Mouse (Mus musculus) neural tube, embryonic 15.5 days (tissue): ENCODE data around the gene 4930449I24Rik. TPM values are rescaled to one million over a fixed set of nuclear protein-coding genes. Genes with fewer than 3 reads are reported as not detected.
"Not testable (repeated sequence)": the region's sequence is repeated elsewhere in the genome, so short reads cannot be mapped to it uniquely, and the experiment has no call there.

Source experiments
- ATAC-seq: fragments of 200-750 bp; cut with Nextera tagmentation; 2 replicates; pipeline ENCODE4 v1.8.0; 2017; ENCODE audit warnings: mild to moderate bottlenecking, moderate TSS enrichment, moderate library complexity; ENCODE audit not compliant: low FRiP score
- H3K27ac ChIP-seq: fragments of 300-500 bp; sonication (generic); replicated peaks from 2 replicates; pipeline ENCODE4 v1.5.1; 2015; ENCODE audit warnings: mild to moderate bottlenecking, inconsistent platforms
- H3K27me3 ChIP-seq: fragments of 300-500 bp; sonication (generic); replicated peaks from 2 replicates; pipeline ENCODE4 v1.6.1; 2015; ENCODE audit warnings: inconsistent platforms
- H3K36me3 ChIP-seq: fragments of 300-500 bp; sonication (generic); 2 replicates; pipeline ENCODE4 v1.6.1; 2015; ENCODE audit warnings: inconsistent platforms
- H3K4me1 ChIP-seq: fragments of 300-500 bp; sonication (generic); 2 replicates; pipeline ENCODE4 v1.6.1; 2015; ENCODE audit warnings: inconsistent platforms
- H3K4me2 ChIP-seq: fragments of 300-500 bp; sonication (generic); 2 replicates; pipeline ENCODE4 v1.6.1; 2015; ENCODE audit warnings: inconsistent platforms, mild to moderate bottlenecking, moderate library complexity
- H3K4me3 ChIP-seq: fragments of 300-500 bp; sonication (generic); replicated peaks from 2 replicates; pipeline ENCODE4 v1.5.1; 2015; ENCODE audit warnings: mild to moderate bottlenecking, inconsistent platforms
- H3K9ac ChIP-seq: fragments of 300-500 bp; sonication (generic); replicated peaks from 2 replicates; pipeline ENCODE4 v1.6.1; 2015; ENCODE audit warnings: mild to moderate bottlenecking, inconsistent platforms
- H3K9me3 ChIP-seq: fragments of 300-500 bp; sonication (generic); replicated peaks from 2 replicates; pipeline ENCODE4 v1.6.1; 2016; ENCODE audit warnings: inconsistent platforms
- WGBS: fragments of 180-500 bp; shearing (Covaris S2); methylation state at CpG from one replicate; pipeline ENCODE4 v1.1.7; 2015; ENCODE audit warnings: mixed read lengths; 5-methylcytosine and 5-hydroxymethylcytosine counted together
- polyA plus RNA-seq: library from polyadenylated mRNA; unstranded; fragments of >200 nt; fragmentation: Nextera tagmentation; extraction: Ambion mirVana; gene quantifications from 2 replicates; pipeline ENCODE4 v1.2.1, GENCODE M21; 2015

Gene 4930449I24Rik
- polyA plus RNA-seq = not detected in 2 replicates

GRCm38 (mm10) chr5:146502099-146502498, at the start of gene 4930449I24Rik:
TSS of gene 4930449I24Rik (plus strand) at chr5:146502399.
- ATAC-seq = not testable (repeated sequence)
- no CpG with 5 or more reads among the region's 5 CpGs for whole genome bisulfite sequencing

GRCm38 (mm10) chr5:146453556-146453955, 48.6 kb upstream of the 4930449I24Rik start:
- Histone ChIP-seq H3K27ac (no peak overlapping the region), H3K9me3 (no peaks in the 10 kb centered on the region), H3K27me3 (no peaks in the 10 kb centered on the region), H3K36me3 (peaks cover 40% of the 10 kb centered on the region), H3K4me3 (no peak overlapping the region), H3K9ac (no peak overlapping the region), H3K4me1 (no peaks in the 10 kb centered on the region), H3K4me2 (no peak overlapping the region)
- no peak for ATAC-seq
- WGBS = 96% methylated on average over 6 of the region's 6 CpGs

More at GRCm38 (mm10) chr5:146502099-146502498, at the start of gene 4930449I24Rik:
- not testable (repeated sequence) for H3K9ac ChIP-seq, H3K9me3 ChIP-seq, H3K4me3 ChIP-seq, H3K4me2 ChIP-seq, H3K36me3 ChIP-seq, H3K4me1 ChIP-seq, H3K27ac ChIP-seq, H3K27me3 ChIP-seq

GRCm38 (mm10) chr5:146461612-146462011, 40.6 kb upstream of the 4930449I24Rik start:
- Histone ChIP-seq H3K4me2 (no peak overlapping the region), H3K4me1 (no peaks in the 10 kb centered on the region), H3K27ac (no peak overlapping the region), H3K4me3 (no peak overlapping the region), H3K9me3 (no peaks in the 10 kb centered on the region), H3K36me3 (peaks cover 41% of the 10 kb centered on the region), H3K27me3 (no peaks in the 10 kb centered on the region), H3K9ac (no peak overlapping the region)
- 95% methylated on average over 8 of the region's 8 CpGs for WGBS
- no peak for ATAC-seq

DNA sequence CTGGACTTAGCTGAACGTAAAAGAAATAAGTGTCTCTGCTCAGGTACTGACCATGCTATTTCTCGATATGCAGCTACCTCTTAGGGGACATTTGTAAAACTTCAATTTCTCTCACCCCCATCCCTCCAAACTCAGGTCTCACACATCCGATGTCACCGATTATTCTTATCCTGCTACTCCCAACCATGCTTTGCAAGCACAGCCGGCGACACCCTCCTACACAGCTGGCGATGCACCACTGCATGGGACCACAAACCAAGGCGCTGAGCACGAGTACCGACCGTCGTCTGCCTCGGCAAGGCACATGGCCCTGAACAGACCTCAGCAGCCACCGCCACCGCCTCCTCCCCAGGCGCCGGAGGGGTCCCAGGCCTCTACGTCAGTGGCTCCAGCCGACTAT, 35.5 kb upstream of the 4930449I24Rik start:
- Histone ChIP-seq H3K36me3 (peaks cover 45% of the 10 kb centered on the region), H3K27me3 (no peaks in the 10 kb centered on the region), H3K27ac (no peak overlapping the region), H3K4me3 (no peak overlapping the region), H3K9me3 (no peaks in the 10 kb centered on the region), H3K9ac (no peak overlapping the region), H3K4me2 (no peak overlapping the region), H3K4me1 (no peaks in the 10 kb centered on the region)
- 96% methylated on average over 19 of the region's 19 CpGs for WGBS
- no peak for ATAC-seq

- ATAC-seq = no peak
- H3K27ac ChIP-seq = no peak overlapping the region
- no peaks in the 10 kb centered on the region for H3K4me1 ChIP-seq
- H3K9ac ChIP-seq = no peak overlapping the region
- H3K27me3 ChIP-seq = no peaks in the 10 kb centered on the region
- 83% methylated on average over 9 of the region's 9 CpGs for WGBS
- no peak overlapping the region for H3K4me3 ChIP-seq
- no peak overlapping the region for H3K4me2 ChIP-seq
- no peaks in the 10 kb centered on the region for H3K9me3 ChIP-seq
- H3K36me3 ChIP-seq = peaks cover 40% of the 10 kb centered on the region
Observed at GRCm38 (mm10) chr5:146468311-146468710, 33.9 kb upstream of the 4930449I24Rik start.

DNA sequence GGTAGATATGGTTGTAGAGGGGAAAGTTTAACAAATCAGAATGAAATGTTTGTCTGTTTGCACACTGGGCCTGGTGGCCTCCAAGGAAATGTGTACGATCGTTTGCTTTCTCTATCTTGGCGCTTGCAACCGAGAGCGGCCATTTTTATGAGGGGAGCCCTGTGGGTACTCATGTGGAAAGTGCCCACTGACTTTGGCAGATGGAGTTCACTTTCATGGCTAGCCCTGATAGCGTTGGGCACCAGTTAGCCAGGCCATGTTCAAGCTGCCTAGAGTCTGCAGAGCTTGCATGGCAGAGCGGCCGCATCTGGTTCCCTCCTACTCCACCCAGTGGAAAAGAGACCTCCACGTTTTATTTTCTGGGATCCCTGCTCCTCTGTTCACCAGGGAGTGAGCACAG, 31.4 kb upstream of the 4930449I24Rik start:
- Histone ChIP-seq H3K9ac (no peak overlapping the region), H3K27ac (no peak overlapping the region), H3K27me3 (no peaks in the 10 kb centered on the region), H3K9me3 (no peaks in the 10 kb centered on the region), H3K4me1 (no peaks in the 10 kb centered on the region), H3K4me2 (no peak overlapping the region), H3K36me3 (peaks cover 43% of the 10 kb centered on the region), H3K4me3 (no peak overlapping the region)
- 86% methylated on average over 9 of the region's 9 CpGs for WGBS
- ATAC-seq = no peak

DNA sequence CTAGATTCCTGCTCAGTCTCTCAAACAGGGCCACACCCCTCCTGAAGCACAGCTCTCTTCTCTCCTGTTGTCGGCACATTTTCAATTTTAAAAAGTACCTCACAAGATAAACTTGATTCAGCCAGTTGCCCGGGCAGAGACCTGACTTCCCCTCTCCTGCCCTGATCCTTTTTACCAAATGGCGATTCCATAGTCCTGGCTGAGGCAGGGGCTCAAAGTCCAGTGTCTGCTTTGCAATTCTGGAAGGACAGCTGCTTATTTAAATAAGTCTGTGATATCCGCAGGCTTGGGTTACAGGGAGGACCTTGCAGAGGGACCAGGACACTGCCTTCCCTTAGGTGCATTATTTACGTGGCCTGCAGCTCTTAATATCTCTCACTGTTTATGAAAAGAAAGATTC, 30.9 kb upstream of the 4930449I24Rik start:
- no peak for ATAC-seq
- Histone ChIP-seq H3K36me3 (peaks cover 38% of the 10 kb centered on the region), H3K4me1 (no peaks in the 10 kb centered on the region), H3K27me3 (no peaks in the 10 kb centered on the region), H3K27ac (no peak overlapping the region), H3K4me3 (no peak overlapping the region), H3K4me2 (no peak overlapping the region), H3K9ac (no peak overlapping the region), H3K9me3 (no peaks in the 10 kb centered on the region)
- 87% methylated on average over 5 of the region's 5 CpGs for WGBS

- Histone ChIP-seq H3K9me3 (no peaks in the 10 kb centered on the region), H3K27ac (no peak overlapping the region), H3K4me2 (no peak overlapping the region), H3K4me3 (no peak overlapping the region), H3K36me3 (peaks cover 36% of the 10 kb centered on the region), H3K9ac (no peak overlapping the region), H3K4me1 (no peaks in the 10 kb centered on the region), H3K27me3 (no peaks in the 10 kb centered on the region)
- no peak for ATAC-seq
- WGBS = 94% methylated on average over 12 of the region's 12 CpGs
Observed at GRCm38 (mm10) chr5:146471821-146472220, 30.4 kb upstream of the 4930449I24Rik start.

GRCm38 (mm10) chr5:146479564-146479963, 22.6 kb upstream of the 4930449I24Rik start:
- H3K4me2 ChIP-seq, H3K4me3 ChIP-seq, H3K36me3 ChIP-seq, H3K27ac ChIP-seq, ATAC-seq, H3K27me3 ChIP-seq, H3K9me3 ChIP-seq, H3K9ac ChIP-seq, H3K4me1 ChIP-seq: not testable (repeated sequence)
- 17% methylated on average over 4 of the region's 4 CpGs for WGBS

DNA sequence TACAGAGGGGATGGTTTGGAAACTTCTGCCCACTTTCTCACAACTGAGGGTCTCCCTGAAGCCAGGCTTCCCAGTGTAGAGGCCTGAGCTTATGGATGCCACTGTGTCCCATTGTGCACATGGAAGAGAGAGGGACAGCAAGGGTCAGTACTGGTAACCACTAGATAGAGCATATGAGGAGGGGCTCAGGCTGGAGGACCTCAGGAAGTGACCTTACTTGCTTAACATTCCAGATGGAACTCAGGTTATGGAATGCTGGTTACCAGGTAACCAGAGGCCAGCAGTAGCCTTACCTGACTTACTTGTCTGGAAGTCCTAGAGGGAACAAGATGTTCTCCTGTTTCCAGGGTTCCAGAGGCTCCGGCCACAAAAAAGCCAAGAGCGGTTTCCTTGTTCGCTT, 20.5 kb upstream of the 4930449I24Rik start, which contains the start of gene Gm6408:
Gene Gm6408, plus strand, starts transcription at position 301 of the 400 bp plus-strand sequence.
- H3K4me2 ChIP-seq, H3K36me3 ChIP-seq, H3K27ac ChIP-seq, H3K9me3 ChIP-seq, H3K4me1 ChIP-seq, H3K4me3 ChIP-seq, H3K9ac ChIP-seq, H3K27me3 ChIP-seq, ATAC-seq: not testable (repeated sequence)
- 96% methylated on average over 3 of the region's 3 CpGs for WGBS

DNA sequence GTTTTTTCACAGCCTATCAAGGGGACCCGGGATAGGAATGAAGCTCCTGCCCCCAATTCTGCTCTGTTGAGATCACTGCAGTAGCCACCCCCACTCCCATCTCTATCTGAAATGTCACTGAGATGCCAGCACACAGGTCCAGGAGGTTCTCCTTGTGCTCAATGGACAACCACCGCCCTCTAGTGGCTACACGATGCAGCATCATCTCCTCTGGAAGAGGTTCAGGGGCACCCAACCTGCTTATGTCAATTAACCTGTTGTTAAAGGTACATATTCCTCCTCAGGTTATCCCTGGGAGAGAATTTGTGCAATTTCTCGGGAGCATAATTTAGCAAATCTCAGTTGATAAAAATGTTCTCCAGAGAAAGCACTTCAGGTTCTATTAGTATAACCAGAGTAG, 13.2 kb upstream of the 4930449I24Rik start:
- H3K9ac ChIP-seq = not testable (repeated sequence)

DNA sequence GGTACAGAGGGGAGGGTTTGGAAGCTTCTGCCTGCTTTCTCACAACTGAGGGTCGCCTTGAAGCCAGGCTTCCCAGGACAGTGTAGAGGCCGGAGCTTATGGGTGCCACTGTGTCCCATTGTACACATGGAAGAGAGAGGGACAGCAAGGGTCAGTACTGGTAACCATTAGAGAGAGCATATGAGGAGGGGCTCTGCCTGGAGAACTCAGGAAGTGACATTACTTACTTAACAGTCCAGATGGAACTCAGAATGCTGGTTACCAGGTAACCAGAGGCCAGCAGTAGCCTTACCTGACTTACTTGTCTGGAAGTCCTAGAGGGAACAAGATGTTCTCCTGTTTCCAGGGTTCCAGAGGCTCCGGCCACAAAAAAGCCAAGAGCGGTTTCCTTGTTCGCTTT, 11.1 kb upstream of the 4930449I24Rik start, which contains the start of gene Gm6370:
Gene Gm6370, plus strand, starts transcription at position 301 of the 400 bp plus-strand sequence.
- H3K9me3 ChIP-seq, H3K9ac ChIP-seq, ATAC-seq, H3K27me3 ChIP-seq, H3K4me3 ChIP-seq, H3K4me2 ChIP-seq, H3K27ac ChIP-seq, H3K4me1 ChIP-seq, H3K36me3 ChIP-seq: not testable (repeated sequence)
- WGBS = no CpG with 5 or more reads among the region's 5 CpGs

More for the DNA sequence above, 13.2 kb upstream of the 4930449I24Rik start:
- not testable (repeated sequence) for H3K4me1 ChIP-seq, H3K9me3 ChIP-seq, H3K4me2 ChIP-seq, H3K27me3 ChIP-seq, H3K27ac ChIP-seq, ATAC-seq, H3K4me3 ChIP-seq, H3K36me3 ChIP-seq
- 10% methylated on average over 3 of the region's 4 CpGs for WGBS

GRCm38 (mm10) chr5:146513823-146514222, 11.6 kb downstream of the 4930449I24Rik start, which contains the start of gene Gm3402:
TSS of gene Gm3402 (plus strand) at chr5:146514123.
- not testable (repeated sequence) for H3K4me1 ChIP-seq, H3K4me2 ChIP-seq, H3K27me3 ChIP-seq, ATAC-seq, H3K4me3 ChIP-seq, H3K9ac ChIP-seq, H3K27ac ChIP-seq, H3K36me3 ChIP-seq, H3K9me3 ChIP-seq
- WGBS = 100% methylated on average over 1 of the region's 5 CpGs
